Mouse (Mus musculus) liver, postnatal 0 days (tissue): ENCODE results near the gene Dhdds.

Experiments used
- CTCF ChIP-seq: sonication (generic); IDR thresholded peaks from 2 replicates; pipeline ENCODE4 v1.5.1; 2016; ENCODE audit warnings: antibody characterized with exemption, low read depth
- EP300 ChIP-seq: IDR thresholded peaks from 2 replicates; pipeline ENCODE4 v1.6.1; 2016; ENCODE audit warnings: antibody characterized with exemption, low read depth, mild to moderate bottlenecking

- no peak for TF ChIP-seq CTCF
- no peak for TF ChIP-seq EP300
These were observed 1.5 kb upstream of the Dhdds start for GRCm38 (mm10) chr4:134002246-134002645.
